Mouse (Mus musculus): ENCODE results near the gene Bag2. TPM values are rescaled to one million over a fixed set of nuclear protein-coding genes. Genes with fewer than 3 reads are reported as not detected.

Bag2 gene
- total and polyA plus RNA-seq, 3 experiments = 59.6 to 115 (median 66.7) TPM

GRCm38 (mm10) chr1:33725086-33725485, 32.5 kb downstream of the Bag2 start:
- H3K4me3 ChIP-seq (ENCODE audit: low read depth, low read length) = no peak overlapping the region
- H3K9me3 ChIP-seq (replicated peaks) = peaks cover 2% of the 10 kb centered on the region
- no peak for ATAC-seq (ENCODE audit: extremely low read depth, insufficient number of reproducible peaks, low FRiP score, poor library complexity, severe bottlenecking)
- no peaks in the 10 kb centered on the region for H3K36me3 ChIP-seq (replicated peaks)
- peaks cover 18% of the 10 kb centered on the region for H3K27me3 ChIP-seq (ENCODE audit: insufficient read depth, low read length)
- no peak for DNase-seq (ENCODE audit: low spot score)
- TF ChIP-seq TAL1 (conservative IDR thresholded peaks at IDR 0.05; ENCODE audit: low read depth, low read length) (no peak), CTCF (IDR thresholded peaks at IDR 0.05; ENCODE audit: low read depth, low read length) (no peak), GATA1 (IDR thresholded peaks at IDR 0.05; ENCODE audit: borderline replicate concordance, low read length) (no peak), GATA2 (IDR thresholded peaks at IDR 0.05; ENCODE audit: borderline replicate concordance, low read depth, low read length) (no peak), POLR2AphosphoS5 (IDR thresholded peaks at IDR 0.05; ENCODE audit: insufficient replicate concordance, low read depth, low read length) (no peak)
- H3K4me1 ChIP-seq (ENCODE audit: insufficient read depth, low read depth, low read length) = no peaks in the 10 kb centered on the region

DNA sequence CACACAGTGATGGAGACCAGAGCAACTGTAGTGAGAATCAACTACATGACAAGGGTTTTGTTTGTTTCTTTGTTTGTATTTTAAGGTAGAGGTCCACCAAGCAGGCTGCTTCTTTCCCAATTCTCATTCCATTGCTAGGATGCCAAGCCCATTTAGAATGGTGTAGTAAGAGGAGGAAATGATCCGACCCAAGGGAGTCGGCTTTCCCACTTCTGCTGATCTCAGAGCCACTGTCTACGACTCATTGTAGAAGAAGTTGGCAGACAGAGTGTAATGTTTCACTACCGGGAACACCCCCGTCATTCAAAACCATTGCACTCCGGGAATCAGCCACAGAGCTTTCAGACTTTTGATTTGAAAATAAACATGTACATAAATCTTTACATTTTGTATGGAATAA, 33.1 kb downstream of the Bag2 start:
- Histone ChIP-seq H3K4me3 (ENCODE audit: low read depth, low read length) (no peak overlapping the region), H3K4me1 (ENCODE audit: insufficient read depth, low read depth, low read length) (no peaks in the 10 kb centered on the region), H3K36me3 (replicated peaks) (no peaks in the 10 kb centered on the region), H3K27me3 (ENCODE audit: insufficient read depth, low read length) (peaks cover 20% of the 10 kb centered on the region), H3K9me3 (replicated peaks) (peaks cover 8% of the 10 kb centered on the region)
- no peak for TF ChIP-seq TAL1 (conservative IDR thresholded peaks at IDR 0.05; ENCODE audit: low read depth, low read length)
- no peak for TF ChIP-seq POLR2AphosphoS5 (IDR thresholded peaks at IDR 0.05; ENCODE audit: insufficient replicate concordance, low read depth, low read length)
- TF ChIP-seq GATA1 (IDR thresholded peaks at IDR 0.05; ENCODE audit: borderline replicate concordance, low read length) = no peak
- no peak for TF ChIP-seq GATA2 (IDR thresholded peaks at IDR 0.05; ENCODE audit: borderline replicate concordance, low read depth, low read length)
- no peak for TF ChIP-seq CTCF (IDR thresholded peaks at IDR 0.05; ENCODE audit: low read depth, low read length)
- DNase-seq (ENCODE audit: low spot score) = no peak
- ATAC-seq (ENCODE audit: extremely low read depth, insufficient number of reproducible peaks, low FRiP score, poor library complexity, severe bottlenecking) = no peak

- peaks cover 8% of the 10 kb centered on the region for H3K9me3 ChIP-seq (replicated peaks)
- TF ChIP-seq CTCF (IDR thresholded peaks at IDR 0.05; ENCODE audit: low read depth, low read length) = no peak
- TF ChIP-seq TAL1 (conservative IDR thresholded peaks at IDR 0.05; ENCODE audit: low read depth, low read length) = no peak
- TF ChIP-seq GATA1 (IDR thresholded peaks at IDR 0.05; ENCODE audit: borderline replicate concordance, low read length) = no peak
- no peak for TF ChIP-seq POLR2AphosphoS5 (IDR thresholded peaks at IDR 0.05; ENCODE audit: insufficient replicate concordance, low read depth, low read length)
- no peak for TF ChIP-seq GATA2 (IDR thresholded peaks at IDR 0.05; ENCODE audit: borderline replicate concordance, low read depth, low read length)
- H3K4me1 ChIP-seq (ENCODE audit: insufficient read depth, low read depth, low read length) = no peaks in the 10 kb centered on the region
- no peak overlapping the region for H3K4me3 ChIP-seq (ENCODE audit: low read depth, low read length)
- H3K36me3 ChIP-seq (replicated peaks) = no peaks in the 10 kb centered on the region
- DNase-seq (ENCODE audit: low spot score) (no peak), ATAC-seq (ENCODE audit: extremely low read depth, insufficient number of reproducible peaks, low FRiP score, poor library complexity, severe bottlenecking) (no peak)
- H3K27me3 ChIP-seq (ENCODE audit: insufficient read depth, low read length) = peaks cover 17% of the 10 kb centered on the region
Measured at GRCm38 (mm10) chr1:33721020-33721419, 36.6 kb downstream of the Bag2 start.

- no peak for DNase-seq (ENCODE audit: low spot score)
- ATAC-seq (ENCODE audit: extremely low read depth, insufficient number of reproducible peaks, low FRiP score, poor library complexity, severe bottlenecking) = no peak
Measured at GRCm38 (mm10) chr1:33720231-33720630, 37.4 kb downstream of the Bag2 start.

DNA sequence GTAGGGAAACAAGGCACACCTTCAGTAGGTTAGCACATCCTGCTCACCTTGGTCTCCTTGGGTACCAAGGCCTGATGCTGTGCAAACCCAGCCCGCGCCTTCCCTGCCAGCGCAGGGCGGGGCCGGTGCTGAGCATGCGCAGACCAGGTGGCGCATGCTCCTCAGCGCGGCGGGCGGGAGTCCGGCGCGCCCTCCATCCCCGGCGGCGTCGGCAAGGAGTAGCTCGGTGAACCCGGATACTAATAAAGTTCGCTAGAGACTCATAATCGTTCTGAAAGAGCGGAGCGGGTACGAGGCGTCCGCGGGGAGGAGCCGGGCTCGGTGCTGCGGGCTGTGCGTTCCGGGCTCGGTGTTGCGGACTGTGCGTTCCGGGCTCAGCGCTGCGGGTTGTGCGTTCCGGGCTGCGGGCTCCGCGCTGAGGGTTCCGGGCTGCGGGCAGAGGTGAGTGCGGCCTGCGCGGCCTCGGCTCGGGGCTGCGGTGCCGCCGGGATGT, 37.8 kb downstream of the Bag2 start, which contains the start of gene Rab23:
Gene Rab23, plus strand, starts transcription at position 155 of the 493 bp plus-strand sequence.
- Histone ChIP-seq H3K9me3 (replicated peaks) (peaks cover 8% of the 10 kb centered on the region), H3K4me1 (ENCODE audit: insufficient read depth, low read depth, low read length) (no peaks in the 10 kb centered on the region), H3K4me3 (ENCODE audit: low read depth, low read length) (0 out of 2 replicates have a peak within 1 kb of the TSS, but pooled peaks have one; percentile 1), H3K36me3 (replicated peaks) (no peaks in the 10 kb centered on the region), H3K27me3 (ENCODE audit: insufficient read depth, low read length) (peaks cover 15% of the 10 kb centered on the region)
- TF ChIP-seq GATA1 (IDR thresholded peaks at IDR 0.05; ENCODE audit: borderline replicate concordance, low read length) (no peak), TAL1 (conservative IDR thresholded peaks at IDR 0.05; ENCODE audit: low read depth, low read length) (no peak), GATA2 (IDR thresholded peaks at IDR 0.05; ENCODE audit: borderline replicate concordance, low read depth, low read length) (no peak), CTCF (IDR thresholded peaks at IDR 0.05; ENCODE audit: low read depth, low read length) (no peak), POLR2AphosphoS5 (IDR thresholded peaks at IDR 0.05; ENCODE audit: insufficient replicate concordance, low read depth, low read length) (no peak)
- DNase-seq (ENCODE audit: low spot score) (no peak), ATAC-seq (ENCODE audit: extremely low read depth, insufficient number of reproducible peaks, low FRiP score, poor library complexity, severe bottlenecking) (no peak)

More at GRCm38 (mm10) chr1:33720231-33720630, 37.4 kb downstream of the Bag2 start:
- H3K27me3 ChIP-seq (ENCODE audit: insufficient read depth, low read length) = peaks cover 17% of the 10 kb centered on the region
- no peaks in the 10 kb centered on the region for H3K36me3 ChIP-seq (replicated peaks)
- no peak for TF ChIP-seq TAL1 (conservative IDR thresholded peaks at IDR 0.05; ENCODE audit: low read depth, low read length)
- no peak for TF ChIP-seq CTCF (IDR thresholded peaks at IDR 0.05; ENCODE audit: low read depth, low read length)
- no peak for TF ChIP-seq POLR2AphosphoS5 (IDR thresholded peaks at IDR 0.05; ENCODE audit: insufficient replicate concordance, low read depth, low read length)
- TF ChIP-seq GATA1 (IDR thresholded peaks at IDR 0.05; ENCODE audit: borderline replicate concordance, low read length) = no peak
- TF ChIP-seq GATA2 (IDR thresholded peaks at IDR 0.05; ENCODE audit: borderline replicate concordance, low read depth, low read length) = no peak
- no peaks in the 10 kb centered on the region for H3K4me1 ChIP-seq (ENCODE audit: insufficient read depth, low read depth, low read length)
- peaks cover 8% of the 10 kb centered on the region for H3K9me3 ChIP-seq (replicated peaks)
- H3K4me3 ChIP-seq (ENCODE audit: low read depth, low read length) = no peak overlapping the region

DNA sequence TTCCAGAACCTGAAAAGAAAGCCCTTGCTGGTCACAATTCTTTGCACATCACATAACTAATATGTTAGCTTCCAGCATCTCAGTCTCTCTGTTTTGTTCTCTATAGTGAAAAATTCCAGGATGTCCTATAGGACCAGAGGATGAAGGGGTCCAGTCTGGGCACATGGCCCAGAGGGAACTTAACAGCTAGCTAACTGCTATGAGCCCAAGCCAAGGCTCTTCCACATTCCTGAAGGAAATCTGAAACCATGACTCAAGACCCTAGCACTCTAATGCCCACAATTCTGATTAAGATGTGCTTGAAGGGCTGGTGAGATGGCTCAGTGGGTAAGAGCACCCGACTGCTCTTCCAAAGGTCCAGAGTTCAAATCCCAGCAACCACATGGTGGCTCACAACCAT, 40.0 kb downstream of the Bag2 start:
- ATAC-seq (ENCODE audit: extremely low read depth, insufficient number of reproducible peaks, low FRiP score, poor library complexity, severe bottlenecking) (no peak), DNase-seq (ENCODE audit: low spot score) (no peak)
- TF ChIP-seq GATA1 (IDR thresholded peaks at IDR 0.05; ENCODE audit: borderline replicate concordance, low read length) = no peak
- TF ChIP-seq POLR2AphosphoS5 (IDR thresholded peaks at IDR 0.05; ENCODE audit: insufficient replicate concordance, low read depth, low read length) = no peak
- TF ChIP-seq GATA2 (IDR thresholded peaks at IDR 0.05; ENCODE audit: borderline replicate concordance, low read depth, low read length) = no peak
- no peak for TF ChIP-seq CTCF (IDR thresholded peaks at IDR 0.05; ENCODE audit: low read depth, low read length)
- H3K4me1 ChIP-seq (ENCODE audit: insufficient read depth, low read depth, low read length) = no peaks in the 10 kb centered on the region
- H3K4me3 ChIP-seq (ENCODE audit: low read depth, low read length) = no peak overlapping the region
- no peaks in the 10 kb centered on the region for H3K36me3 ChIP-seq (replicated peaks)
- peaks cover 15% of the 10 kb centered on the region for H3K27me3 ChIP-seq (ENCODE audit: insufficient read depth, low read length)
- peaks cover 8% of the 10 kb centered on the region for H3K9me3 ChIP-seq (replicated peaks)

All from G1E (cell line).